Mouse (Mus musculus) hindbrain, postnatal 0 days (tissue): ENCODE results near the gene Ankrd22. TPM values are rescaled to one million over a fixed set of nuclear protein-coding genes. Genes with fewer than 3 reads are reported as not detected.
"Not testable (repeated sequence)": the region's sequence is repeated elsewhere in the genome, so short reads cannot be mapped to it uniquely, and the experiment has no call there.

Experiments used
- ATAC-seq: fragments of 200-750 bp; cut with Nextera tagmentation; 2 replicates; pipeline ENCODE4 v1.8.0; 2017; ENCODE audit warnings: mild to moderate bottlenecking, moderate TSS enrichment, moderate library complexity
- DNase-seq: peaks from one replicate; pipeline ENCODE4 v3.0.0-alpha.2; 2015; ENCODE audit warnings: low spot score
- H3K27ac ChIP-seq: fragments of 300-500 bp; sonication (generic); 2 replicates; pipeline ENCODE4 v1.5.1; 2014; ENCODE audit warnings: mild to moderate bottlenecking
- H3K27me3 ChIP-seq: fragments of 300-500 bp; sonication (generic); 2 replicates; pipeline ENCODE4 v1.6.1; 2014; ENCODE audit warnings: low read length, mixed read lengths; ENCODE audit not compliant: insufficient read depth
- H3K36me3 ChIP-seq: fragments of 300-500 bp; sonication (generic); 2 replicates; pipeline ENCODE4 v1.6.1; 2014; ENCODE audit warnings: low read length, mixed read lengths; ENCODE audit not compliant: insufficient read depth
- H3K4me1 ChIP-seq: fragments of 300-500 bp; sonication (generic); 2 replicates; pipeline ENCODE4 v1.6.1; 2014; ENCODE audit warnings: antibody characterized with exemption, low read length, mixed read lengths; ENCODE audit not compliant: insufficient read depth
- H3K4me2 ChIP-seq: fragments of 300-500 bp; sonication (generic); 2 replicates; pipeline ENCODE4 v1.6.1; 2014; ENCODE audit warnings: low read depth, mild to moderate bottlenecking, low read length, moderate library complexity, mixed read lengths
- H3K4me3 ChIP-seq: fragments of 300-500 bp; sonication (generic); 2 replicates; pipeline ENCODE4 v1.5.1; 2014; ENCODE audit warnings: low read length
- H3K9ac ChIP-seq: fragments of 300-500 bp; sonication (generic); replicated peaks from 2 replicates; pipeline ENCODE4 v1.6.1; 2014; ENCODE audit warnings: mild to moderate bottlenecking, low read length, moderate library complexity, mixed read lengths
- H3K9me3 ChIP-seq: fragments of 300-500 bp; sonication (generic); 2 replicates; pipeline ENCODE4 v1.6.1; 2016; ENCODE audit warnings: low read length, mixed read lengths
- CTCF ChIP-seq: IDR thresholded peaks from 2 replicates; pipeline ENCODE4 v1.5.1; 2016; ENCODE audit warnings: antibody characterized with exemption, control low read depth, low read depth
- WGBS: fragments of 180-500 bp; shearing (Covaris S2); extraction: QIAGEN DNeasy Blood & Tissue Kit; methylation state at CpG from one replicate; pipeline ENCODE4 v1.1.7; 2014; 5-methylcytosine and 5-hydroxymethylcytosine counted together
- polyA plus RNA-seq: library from polyadenylated mRNA; unstranded; fragments of >200 nt; fragmentation: Nextera tagmentation; extraction: Ambion mirVana; gene quantifications from 2 replicates; pipeline ENCODE4 v1.2.1, GENCODE M21; 2015
- total RNA-seq: library from RNA; depleted of rRNA; stranded (reverse); fragments of >200 nt; gene quantifications from 2 replicates; pipeline ENCODE4 v1.2.3, GENCODE M21; 2014

Gene Ankrd22
- total and polyA plus RNA-seq, 2 experiments from 2014 or later = not detected

DNA sequence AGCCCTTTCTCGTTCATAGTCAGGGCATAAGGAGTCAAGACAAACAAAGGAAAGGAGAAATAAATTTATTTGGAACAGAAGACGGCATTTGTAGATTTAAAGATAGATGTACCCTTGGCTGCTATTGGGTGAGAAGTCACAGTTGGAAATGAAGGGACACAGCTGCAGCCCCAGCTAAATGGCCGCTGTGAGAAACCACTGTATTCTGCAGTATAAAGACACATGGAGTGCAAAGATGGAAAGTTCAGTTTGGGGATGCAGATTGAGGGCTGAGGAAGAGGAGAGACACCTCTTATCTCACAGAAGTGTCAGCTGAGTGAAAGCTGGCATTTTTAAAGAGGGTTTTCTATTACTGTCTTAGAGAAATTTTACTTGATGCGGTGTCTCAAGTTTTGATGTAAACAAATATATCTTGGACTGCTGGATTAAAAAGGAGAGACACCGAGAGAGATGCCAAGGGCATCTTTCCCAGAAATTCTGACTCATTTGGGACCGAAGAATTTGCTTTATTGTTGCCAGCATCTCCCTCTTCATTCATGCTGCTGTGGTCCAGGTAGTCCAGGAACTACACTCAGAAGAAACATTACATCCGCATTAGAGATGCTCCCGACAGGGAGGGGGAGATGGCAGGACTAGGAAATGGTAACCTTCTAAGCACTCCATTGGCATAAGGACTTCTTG, 41.0 kb upstream of the Ankrd22 start:
- no peak overlapping the region for H3K4me3 ChIP-seq
- H3K27ac ChIP-seq = no peak overlapping the region
- ATAC-seq = no peak
- no peak for DNase-seq
- no peak overlapping the region for H3K9ac ChIP-seq
- no peaks in the 10 kb centered on the region for H3K27me3 ChIP-seq
- H3K4me2 ChIP-seq = no peak overlapping the region
- 84% methylated on average over 8 of the region's 8 CpGs for WGBS
- H3K9me3 ChIP-seq = no peaks in the 10 kb centered on the region
- TF ChIP-seq CTCF = no peak
- H3K36me3 ChIP-seq = no peaks in the 10 kb centered on the region
- no peaks in the 10 kb centered on the region for H3K4me1 ChIP-seq

DNA sequence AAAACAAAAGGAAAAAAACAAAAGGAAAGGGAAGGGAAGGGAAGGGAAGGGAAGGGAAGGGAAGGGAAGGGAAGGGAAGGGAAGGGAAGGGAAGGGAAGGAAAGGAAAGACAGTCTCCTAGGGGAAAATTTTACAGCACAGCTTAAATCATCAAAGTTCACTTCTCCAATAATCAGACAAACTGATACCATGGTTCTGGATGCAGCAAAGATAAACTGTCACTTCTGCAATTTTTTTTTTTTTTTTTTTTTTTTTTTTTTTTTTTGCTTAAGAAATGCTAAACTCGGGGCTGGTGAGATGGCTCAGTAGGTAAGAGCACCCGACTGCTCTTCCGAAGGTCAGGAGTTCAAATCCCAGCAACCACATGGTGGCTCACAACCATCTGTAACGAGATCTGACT, 40.3 kb upstream of the Ankrd22 start:
- not testable (repeated sequence) for H3K9ac ChIP-seq, H3K4me2 ChIP-seq, H3K27ac ChIP-seq, ATAC-seq, H3K4me3 ChIP-seq, H3K9me3 ChIP-seq, DNase-seq, H3K27me3 ChIP-seq, H3K36me3 ChIP-seq, H3K4me1 ChIP-seq
- WGBS = 78% methylated on average over 3 of the region's 4 CpGs

DNA sequence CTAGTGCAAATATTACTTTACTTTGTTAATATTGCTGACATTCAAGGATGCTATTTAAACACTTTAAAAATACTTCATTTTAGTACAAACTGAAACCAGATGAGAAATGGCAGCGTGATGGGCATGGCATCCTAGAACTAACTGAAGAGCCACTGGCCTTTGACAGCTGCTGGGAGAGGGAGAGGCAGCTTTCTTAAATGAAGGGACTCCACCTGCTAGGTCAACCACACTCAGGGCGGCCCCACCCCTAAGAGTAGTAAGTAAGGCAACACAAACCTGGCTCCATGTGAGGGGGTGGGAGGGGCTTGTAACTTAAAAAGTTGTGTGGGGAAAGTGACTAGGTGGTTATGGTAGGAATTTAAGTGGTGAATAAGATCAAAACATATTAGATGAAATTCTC, 36.8 kb upstream of the Ankrd22 start:
- no peaks in the 10 kb centered on the region for H3K9me3 ChIP-seq
- no peak overlapping the region for H3K4me2 ChIP-seq
- H3K27me3 ChIP-seq = no peaks in the 10 kb centered on the region
- 81% methylated on average over 2 of the region's 2 CpGs for WGBS
- H3K36me3 ChIP-seq = no peaks in the 10 kb centered on the region
- H3K4me1 ChIP-seq = no peaks in the 10 kb centered on the region
- ATAC-seq (no peak), DNase-seq (no peak)
- TF ChIP-seq CTCF = no peak
- H3K9ac ChIP-seq = no peak overlapping the region
- no peak overlapping the region for H3K4me3 ChIP-seq
- H3K27ac ChIP-seq = no peak overlapping the region

DNA sequence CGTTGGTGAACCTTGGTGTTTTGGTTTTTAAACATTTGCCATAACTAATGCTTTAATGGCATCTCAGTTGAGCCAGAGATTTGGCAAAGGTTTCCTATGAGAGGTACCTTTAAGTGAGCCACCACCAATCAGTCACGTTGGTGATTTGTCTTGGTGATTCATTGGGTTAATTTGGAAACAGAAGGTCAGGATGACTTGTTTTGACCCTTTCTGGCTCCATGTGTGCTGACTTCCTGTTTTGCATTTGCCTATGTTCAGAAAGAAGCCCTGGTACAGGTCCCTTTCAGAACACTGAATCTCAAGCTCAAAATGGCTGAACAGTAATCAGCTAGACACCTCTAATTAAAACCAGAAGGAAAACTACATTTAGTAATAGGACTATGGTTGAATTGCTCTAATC, 33.6 kb upstream of the Ankrd22 start:
- no peak overlapping the region for H3K4me3 ChIP-seq
- H3K4me1 ChIP-seq = 0 out of 2 replicates have a peak, but pooled peaks cover 4% of the 10 kb centered on the region
- no peaks in the 10 kb centered on the region for H3K9me3 ChIP-seq
- H3K9ac ChIP-seq = no peak overlapping the region
- WGBS = 73% methylated on average over 2 of the region's 2 CpGs
- no peak overlapping the region for H3K27ac ChIP-seq
- no peak for TF ChIP-seq CTCF
- ATAC-seq (no peak), DNase-seq (no peak)
- H3K4me2 ChIP-seq = no peak overlapping the region
- H3K27me3 ChIP-seq = no peaks in the 10 kb centered on the region
- no peaks in the 10 kb centered on the region for H3K36me3 ChIP-seq

DNA sequence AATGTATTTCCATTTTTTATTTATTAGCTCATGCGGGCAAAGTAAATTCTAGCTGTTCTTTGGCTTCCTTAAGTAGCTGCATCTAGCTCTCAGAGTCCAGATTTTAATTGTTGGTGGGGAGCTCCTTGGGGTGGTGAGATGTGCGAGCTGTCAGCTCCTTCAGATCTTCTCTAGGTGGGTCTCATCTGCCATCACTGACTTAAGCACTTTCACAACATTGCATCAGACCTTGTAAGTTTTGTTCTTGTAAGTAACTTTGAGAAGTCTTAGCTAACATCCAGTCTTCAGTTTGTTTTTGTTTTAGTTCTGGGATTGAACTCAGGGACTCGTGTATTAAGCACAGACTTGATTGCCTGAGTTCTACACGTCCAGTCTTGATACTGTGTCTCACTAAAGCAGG, 33.0 kb upstream of the Ankrd22 start:
- ATAC-seq (no peak), DNase-seq (no peak)
- H3K9me3 ChIP-seq = no peaks in the 10 kb centered on the region
- H3K4me3 ChIP-seq = no peak overlapping the region
- no peak overlapping the region for H3K4me2 ChIP-seq
- peaks cover 9% of the 10 kb centered on the region for H3K4me1 ChIP-seq
- TF ChIP-seq CTCF = no peak
- 92% methylated on average over 4 of the region's 4 CpGs for WGBS
- no peaks in the 10 kb centered on the region for H3K36me3 ChIP-seq
- H3K9ac ChIP-seq = no peak overlapping the region
- H3K27ac ChIP-seq = no peak overlapping the region
- no peaks in the 10 kb centered on the region for H3K27me3 ChIP-seq

DNA sequence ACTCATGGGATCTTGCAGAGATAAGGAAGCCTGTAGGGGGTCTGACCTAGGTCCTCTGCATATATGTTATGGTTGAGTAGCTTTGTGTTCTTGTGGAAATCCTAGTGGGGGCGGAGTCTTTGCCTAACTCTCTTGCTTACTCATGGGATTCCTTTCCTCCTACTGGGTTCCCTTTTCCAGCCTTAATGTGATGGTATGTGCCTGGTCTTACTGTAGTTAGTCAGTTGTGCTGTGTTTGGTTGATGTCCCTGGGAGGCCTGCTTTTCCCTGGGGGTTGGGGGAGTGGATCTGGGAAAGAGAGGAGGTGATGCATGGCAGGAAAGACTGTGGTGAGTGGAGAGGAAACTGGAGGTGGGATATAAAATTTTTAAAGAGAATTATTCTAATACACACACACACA, 32.2 kb upstream of the Ankrd22 start:
- Histone ChIP-seq H3K4me2 (no peak overlapping the region), H3K27me3 (no peaks in the 10 kb centered on the region), H3K9me3 (no peaks in the 10 kb centered on the region), H3K4me3 (no peak overlapping the region), H3K27ac (no peak overlapping the region), H3K4me1 (peaks cover 12% of the 10 kb centered on the region), H3K36me3 (no peaks in the 10 kb centered on the region), H3K9ac (no peak overlapping the region)
- ATAC-seq (no peak), DNase-seq (no peak)
- no peak for TF ChIP-seq CTCF
- 100% methylated on average over 1 of the region's 1 CpGs for WGBS

DNA sequence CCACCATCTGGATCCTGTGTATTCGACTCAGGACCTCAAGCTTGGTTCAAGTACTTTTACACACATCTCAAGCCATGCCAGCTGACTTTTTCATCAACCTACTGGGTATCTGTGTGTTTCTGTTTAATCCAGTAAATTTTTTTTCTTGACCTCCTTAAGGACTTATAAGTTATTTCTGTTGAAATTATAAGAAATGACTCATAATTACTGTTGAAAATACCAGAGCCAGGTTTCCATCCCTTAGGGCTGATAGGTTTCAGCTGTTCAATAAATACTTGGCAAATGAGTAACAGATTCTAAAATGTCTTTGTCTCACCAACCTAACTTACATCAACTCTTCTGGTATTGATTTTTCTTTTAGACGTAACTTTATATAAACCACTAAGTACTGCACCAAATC, 29.2 kb upstream of the Ankrd22 start:
- H3K4me3 ChIP-seq = no peak overlapping the region
- WGBS = 68% methylated on average over 2 of the region's 2 CpGs
- no peak for DNase-seq
- H3K9me3 ChIP-seq = no peaks in the 10 kb centered on the region
- H3K36me3 ChIP-seq = no peaks in the 10 kb centered on the region
- no peak overlapping the region for H3K4me2 ChIP-seq
- no peak overlapping the region for H3K9ac ChIP-seq
- no peak for TF ChIP-seq CTCF
- no peak overlapping the region for H3K27ac ChIP-seq
- no peak for ATAC-seq
- H3K4me1 ChIP-seq = peaks cover 12% of the 10 kb centered on the region
- no peaks in the 10 kb centered on the region for H3K27me3 ChIP-seq
